Mouse (Mus musculus): ENCODE measurements at regions not wholly inside any gene's neighbourhood (a gene's known extent, or its start where the extent isn't known, plus 50 kb on each side); places are given as distances from the start of the nearest gene placed in this dataset.

GRCm38 (mm10) chr13:84057456-84057855 is 164.6 kb upstream of the Tmem161b start:
- Histone ChIP-seq H3K4me2 (replicated peaks; ENCODE audit: low read depth) (no peak overlapping the region), H3K36me3 (ENCODE audit: control insufficient read depth, insufficient read depth) (no peaks in the 10 kb centered on the region), H3K4me3 (ENCODE audit: low read depth, low read length) (no peak overlapping the region), H3K27ac (ENCODE audit: low read depth, low read length) (no peak overlapping the region), H3K27me3 (replicated peaks; ENCODE audit: control insufficient read depth, insufficient read depth, low read length) (0 out of 2 replicates have a peak, but pooled peaks cover 7% of the 10 kb centered on the region), H3K9ac (ENCODE audit: low read depth, low read length) (no peak overlapping the region), H3K9me3 (ENCODE audit: control insufficient read depth) (no peaks in the 10 kb centered on the region), H3K4me1 (replicated peaks; ENCODE audit: control insufficient read depth, insufficient read depth, low read length) (no peaks in the 10 kb centered on the region)
- no peak for ATAC-seq
- no peak for TF ChIP-seq CTCF (IDR thresholded peaks at IDR 0.05; ENCODE audit: low read depth)

- H3K4me3 ChIP-seq (ENCODE audit: low read depth, low read length), result no peak overlapping the region
- TF ChIP-seq CTCF (IDR thresholded peaks at IDR 0.05; ENCODE audit: low read depth), result no peak
- no peaks in the 10 kb centered on the region for H3K9me3 ChIP-seq (ENCODE audit: control insufficient read depth)
- no peak for ATAC-seq
- no peak overlapping the region for H3K27ac ChIP-seq (ENCODE audit: low read depth, low read length)
- no peak overlapping the region for H3K9ac ChIP-seq (ENCODE audit: low read depth, low read length)
- H3K27me3 ChIP-seq (replicated peaks; ENCODE audit: control insufficient read depth, insufficient read depth, low read length), result 0 out of 2 replicates have a peak, but pooled peaks cover 7% of the 10 kb centered on the region
- 74% methylated on average over 3 of the region's 3 CpGs for WGBS
- no peaks in the 10 kb centered on the region for H3K36me3 ChIP-seq (ENCODE audit: control insufficient read depth, insufficient read depth)
- H3K4me1 ChIP-seq (replicated peaks; ENCODE audit: control insufficient read depth, insufficient read depth, low read length), result no peaks in the 10 kb centered on the region
- no peak overlapping the region for H3K4me2 ChIP-seq (replicated peaks; ENCODE audit: low read depth)
Measured at GRCm38 (mm10) chr13:84058251-84058650, 163.8 kb upstream of the Tmem161b start.

GRCm38 (mm10) chr13:84059031-84059651 is 163.0 kb upstream of the Tmem161b start:
- WGBS, result 31% methylated on average over 10 of the region's 10 CpGs
- H3K4me2 ChIP-seq (replicated peaks; ENCODE audit: low read depth), result no peak overlapping the region
- H3K36me3 ChIP-seq (ENCODE audit: control insufficient read depth, insufficient read depth), result no peaks in the 10 kb centered on the region
- ATAC-seq, result no peak
- no peak overlapping the region for H3K4me3 ChIP-seq (ENCODE audit: low read depth, low read length)
- no peaks in the 10 kb centered on the region for H3K4me1 ChIP-seq (replicated peaks; ENCODE audit: control insufficient read depth, insufficient read depth, low read length)
- H3K27ac ChIP-seq (ENCODE audit: low read depth, low read length), result no peak overlapping the region
- H3K9me3 ChIP-seq (ENCODE audit: control insufficient read depth), result no peaks in the 10 kb centered on the region
- H3K27me3 ChIP-seq (replicated peaks; ENCODE audit: control insufficient read depth, insufficient read depth, low read length), result 0 out of 2 replicates have a peak, but pooled peaks cover 7% of the 10 kb centered on the region
- H3K9ac ChIP-seq (ENCODE audit: low read depth, low read length), result no peak overlapping the region
- TF ChIP-seq CTCF (IDR thresholded peaks at IDR 0.05; ENCODE audit: low read depth), result no peak

- 0 out of 2 replicates have a peak, but pooled peaks cover 7% of the 10 kb centered on the region for H3K27me3 ChIP-seq (replicated peaks; ENCODE audit: control insufficient read depth, insufficient read depth, low read length)
- no peak overlapping the region for H3K4me3 ChIP-seq (ENCODE audit: low read depth, low read length)
- H3K9ac ChIP-seq (ENCODE audit: low read depth, low read length), result no peak overlapping the region
- H3K36me3 ChIP-seq (ENCODE audit: control insufficient read depth, insufficient read depth), result no peaks in the 10 kb centered on the region
- H3K4me1 ChIP-seq (replicated peaks; ENCODE audit: control insufficient read depth, insufficient read depth, low read length), result no peaks in the 10 kb centered on the region
- no peak for TF ChIP-seq CTCF (IDR thresholded peaks at IDR 0.05; ENCODE audit: low read depth)
- no peak overlapping the region for H3K27ac ChIP-seq (ENCODE audit: low read depth, low read length)
- no peak for ATAC-seq
- WGBS, result 39% methylated on average over 5 of the region's 5 CpGs
- H3K4me2 ChIP-seq (replicated peaks; ENCODE audit: low read depth), result no peak overlapping the region
- no peaks in the 10 kb centered on the region for H3K9me3 ChIP-seq (ENCODE audit: control insufficient read depth)
Measured at GRCm38 (mm10) chr13:84059661-84060452, 162.2 kb upstream of the Tmem161b start.

GRCm38 (mm10) chr13:84060453-84060834 is 161.7 kb upstream of the Tmem161b start:
- no peak for ATAC-seq
- Histone ChIP-seq H3K4me1 (replicated peaks; ENCODE audit: control insufficient read depth, insufficient read depth, low read length) (no peaks in the 10 kb centered on the region), H3K4me2 (replicated peaks; ENCODE audit: low read depth) (no peak overlapping the region), H3K36me3 (ENCODE audit: control insufficient read depth, insufficient read depth) (no peaks in the 10 kb centered on the region), H3K27ac (ENCODE audit: low read depth, low read length) (no peak overlapping the region), H3K4me3 (ENCODE audit: low read depth, low read length) (no peak overlapping the region), H3K27me3 (replicated peaks; ENCODE audit: control insufficient read depth, insufficient read depth, low read length) (0 out of 2 replicates have a peak, but pooled peaks cover 7% of the 10 kb centered on the region), H3K9me3 (ENCODE audit: control insufficient read depth) (no peaks in the 10 kb centered on the region), H3K9ac (ENCODE audit: low read depth, low read length) (no peak overlapping the region)
- no peak for TF ChIP-seq CTCF (IDR thresholded peaks at IDR 0.05; ENCODE audit: low read depth)
- 87% methylated on average over 3 of the region's 3 CpGs for WGBS

- no peak for ATAC-seq
- Histone ChIP-seq H3K9me3 (ENCODE audit: control insufficient read depth) (no peaks in the 10 kb centered on the region), H3K9ac (ENCODE audit: low read depth, low read length) (no peak overlapping the region), H3K27me3 (replicated peaks; ENCODE audit: control insufficient read depth, insufficient read depth, low read length) (0 out of 2 replicates have a peak, but pooled peaks cover 7% of the 10 kb centered on the region), H3K27ac (ENCODE audit: low read depth, low read length) (no peak overlapping the region), H3K36me3 (ENCODE audit: control insufficient read depth, insufficient read depth) (no peaks in the 10 kb centered on the region), H3K4me3 (ENCODE audit: low read depth, low read length) (no peak overlapping the region), H3K4me1 (replicated peaks; ENCODE audit: control insufficient read depth, insufficient read depth, low read length) (no peaks in the 10 kb centered on the region), H3K4me2 (replicated peaks; ENCODE audit: low read depth) (no peak overlapping the region)
- WGBS, result 69% methylated on average over 3 of the region's 3 CpGs
- no peak for TF ChIP-seq CTCF (IDR thresholded peaks at IDR 0.05; ENCODE audit: low read depth)
Measured at GRCm38 (mm10) chr13:84060906-84061305, 161.2 kb upstream of the Tmem161b start.
